In genomic region chr11:95211031-95211425, GRCm38 (mm10) we compare ENCODE assay signal across 10 mouse cellular contexts. TPM values are rescaled to one million over a fixed set of nuclear protein-coding genes. Genes with fewer than 3 reads are reported as not detected.
DNase-seq lines count a peak whose midpoint lies in the region; ATAC-seq and TF ChIP-seq lines count a peak whose summit lies in the region.
"Had no signal": no experiment of that assay in that cellular context is flagged by ENCODE, and none has a peak within 500 bp of the region (broad histone marks: within the 10 kb centered on the region; RNA-seq: fewer than 3 reads in every experiment).

No protein-coding gene starts in this region.

- H3K4me3 ChIP-seq in lung, embryonic 15.5 days = no peak overlapping the region
- peak overlapping the region; percentile 29 for H3K4me3 ChIP-seq in forebrain, embryonic 13.5 days
- no peak overlapping the region; the same call in 1 of the 2 replicates for H3K4me3 ChIP-seq in limb, embryonic 11.5 days (ENCODE audit: low read depth, low read length)
- H3K4me3 ChIP-seq in small intestine, adult 2 months (ENCODE audit: low read depth, low read length) = 0 out of 2 replicates have a peak overlapping the region, but pooled peaks have one; percentile 3
- H3K4me3 ChIP-seq in thymus, adult 2 months (ENCODE audit: control insufficient read depth, insufficient read depth, low read length) = no peak overlapping the region

- no peak for TF ChIP-seq CTCF in small intestine, adult 2 months (IDR thresholded peaks at IDR 0.05; ENCODE audit: extremely low read depth, insufficient read length, insufficient replicate concordance, low read depth, low read length)
- TF ChIP-seq CTCF in thymus, adult 2 months (IDR thresholded peaks at IDR 0.05; ENCODE audit: borderline replicate concordance, control insufficient read depth, extremely low read depth, insufficient read depth, low read length, poor library complexity) = no peak

- no peaks in the 10 kb centered on the region for H3K36me3 ChIP-seq in lung, embryonic 15.5 days
- no peaks in the 10 kb centered on the region for H3K36me3 ChIP-seq in forebrain, embryonic 13.5 days (ENCODE audit: poor library complexity, severe bottlenecking)
- H3K36me3 ChIP-seq in limb, embryonic 11.5 days (ENCODE audit: control insufficient read depth, insufficient read depth, low read length) = no peaks in the 10 kb centered on the region
- H3K36me3 ChIP-seq in small intestine, adult 2 months (ENCODE audit: control insufficient read depth, insufficient read depth, low read length) = no peaks in the 10 kb centered on the region
- no peaks in the 10 kb centered on the region for H3K36me3 ChIP-seq in thymus, adult 2 months (ENCODE audit: control insufficient read depth, insufficient read depth, low read length)

- DNase-seq in lung, postnatal 10 days = no peak
- no peak for DNase-seq in limb, embryonic 11.5 days (ENCODE audit: low spot score)
- DNase-seq in frontal cortex, postnatal 10 days (ENCODE audit: low spot score in 2 of 2) = no peak
- DNase-seq in thymus, adult 2 months = no peak

- TF ChIP-seq POLR2A in small intestine, adult 2 months (IDR thresholded peaks at IDR 0.05; ENCODE audit: low read depth, low read length) = no peak
- no peak for TF ChIP-seq POLR2A in thymus, adult 2 months (IDR thresholded peaks at IDR 0.05; ENCODE audit: control insufficient read depth, extremely low read depth, insufficient read depth, low read length, poor library complexity)

- peak overlapping the region; percentile 16; the same call in 1 of the 2 replicates for H3K9ac ChIP-seq in lung, embryonic 15.5 days
- no peak overlapping the region for H3K9ac ChIP-seq in forebrain, embryonic 13.5 days
- H3K9ac ChIP-seq in limb, embryonic 11.5 days (ENCODE audit: low read length) = no peak overlapping the region

- peak overlapping the region; percentile 73 for H3K4me2 ChIP-seq in lung, embryonic 15.5 days
- H3K4me2 ChIP-seq in forebrain, embryonic 13.5 days = peak overlapping the region; percentile 61
- peak overlapping the region; percentile 42 for H3K4me2 ChIP-seq in limb, embryonic 11.5 days (ENCODE audit: low read depth, severe bottlenecking)

- H3K27ac ChIP-seq in lung, embryonic 15.5 days = peak overlapping the region; percentile 77
- no peak overlapping the region for H3K27ac ChIP-seq in forebrain, embryonic 13.5 days
- no peak overlapping the region for H3K27ac ChIP-seq in limb, embryonic 11.5 days (replicated peaks; ENCODE audit: low read depth, low read length)
- no peak overlapping the region for H3K27ac ChIP-seq in small intestine, adult 2 months (ENCODE audit: insufficient read depth, low read depth, low read length)
- no peak overlapping the region for H3K27ac ChIP-seq in thymus, adult 2 months (ENCODE audit: control insufficient read depth, insufficient read depth, low read length)

- H3K27me3 ChIP-seq in lung, embryonic 15.5 days = no peaks in the 10 kb centered on the region
- peaks cover 10% of the 10 kb centered on the region; the same call in 1 of the 2 replicates for H3K27me3 ChIP-seq in forebrain, embryonic 13.5 days
- peaks cover 20% of the 10 kb centered on the region; the same call in 1 of the 2 replicates for H3K27me3 ChIP-seq in limb, embryonic 11.5 days (ENCODE audit: control insufficient read depth, insufficient read depth, low read length)
- no peaks in the 10 kb centered on the region for H3K27me3 ChIP-seq in small intestine, adult 2 months (ENCODE audit: control insufficient read depth, insufficient read depth, low read length)
- no peaks in the 10 kb centered on the region for H3K27me3 ChIP-seq in thymus, adult 2 months (ENCODE audit: control insufficient read depth, insufficient read depth, low read length)
- H3K27me3 ChIP-seq: Patski had no signal

- H3K9me3 ChIP-seq in lung, embryonic 15.5 days = no peaks in the 10 kb centered on the region
- no peaks in the 10 kb centered on the region for H3K9me3 ChIP-seq in forebrain, embryonic 13.5 days (replicated peaks)
- no peaks in the 10 kb centered on the region for H3K9me3 ChIP-seq in limb, embryonic 11.5 days (ENCODE audit: control insufficient read depth, low read length)

- 18% methylated on average over 4 of the region's 5 CpGs for WGBS in lung, embryonic 15.5 days
- WGBS in forebrain, embryonic 13.5 days = 20% methylated on average over 5 of the region's 5 CpGs
- WGBS in limb, embryonic 11.5 days = 7% methylated on average over 5 of the region's 5 CpGs
- WGBS in small intestine, adult 2 months = 36% methylated on average over 5 of the region's 5 CpGs
- 70% methylated on average over 5 of the region's 5 CpGs for WGBS in thymus, adult 2 months

- peak; percentile 10; the same call in 1 of the 2 replicates for ATAC-seq in lung, embryonic 15.5 days (ENCODE audit: borderline replicate concordance, extremely low read depth, low FRiP score, low TSS enrichment)
- no peak for ATAC-seq in forebrain, embryonic 13.5 days
- 0 out of 2 replicates have a peak, but pooled peaks have one; percentile 9 for ATAC-seq in limb, embryonic 11.5 days (ENCODE audit: insufficient number of reproducible peaks, low FRiP score, low TSS enrichment, low read depth)
- ATAC-seq in monocyte, adult 5-6 weeks (replicated peaks; ENCODE audit: insufficient number of reproducible peaks, low FRiP score, low TSS enrichment, poor library complexity, severe bottlenecking) = no peak

- peaks cover 34% of the 10 kb centered on the region for H3K4me1 ChIP-seq in lung, embryonic 15.5 days
- peaks cover 24% of the 10 kb centered on the region for H3K4me1 ChIP-seq in forebrain, embryonic 13.5 days
- H3K4me1 ChIP-seq in limb, embryonic 11.5 days (ENCODE audit: control insufficient read depth, insufficient read depth, low read length) = peaks cover 29% of the 10 kb centered on the region
- H3K4me1 ChIP-seq in small intestine, adult 2 months (ENCODE audit: control insufficient read depth, insufficient read depth, insufficient read length, low read length) = peaks cover 6% of the 10 kb centered on the region
- H3K4me1 ChIP-seq in thymus, adult 2 months (replicated peaks; ENCODE audit: control insufficient read depth, insufficient read depth, low read length) = peaks cover 9% of the 10 kb centered on the region

RNA-seq across cellular contexts. Expression of gene Tac4, which starts 50.3 kb away (rescaled TPM):
- polyA plus RNA-seq in lung, embryonic 15.5 days (2015; fragmentation: Nextera tagmentation; extraction: Ambion mirVana) = 0.16 TPM in 1 of 2 replicates, not detected in the other
- polyA plus RNA-seq in forebrain, embryonic 13.5 days (2015; fragmentation: Nextera tagmentation; extraction: Ambion mirVana) = not detected in 2 replicates
- polyA plus RNA-seq in limb, embryonic 11.5 days (2014; fragmentation: Nextera tagmentation; extraction: Ambion mirVana) = 0.20 TPM in 1 of 2 replicates, not detected in the other
- polyA plus RNA-seq in small intestine, adult 2 months (2012; rRNA removed) = 0.24 TPM in 1 of 2 replicates, not detected in the other
- 0.87 TPM in 1 of 3 replicates, not detected in the others for total RNA-seq in monocyte, adult 5-6 weeks (2017)
- polyA plus RNA-seq in thymus, adult 2 months (2012; rRNA removed) = 0.40 and 0.50 TPM in 2 replicates
- total RNA-seq: megakaryocyte-erythroid progenitor cell, adult 5-6 weeks had no signal
- polyA plus RNA-seq: Patski had no signal

Comparison
In these comparisons a context has a peak if more than half of its experiments do, and no peak if none do; other contexts are left out.
1. ATAC-seq: peak in lung, embryonic 15.5 days (single experiment) and limb, embryonic 11.5 days (single experiment); none in forebrain, embryonic 13.5 days (single experiment) and monocyte, adult 5-6 weeks (single experiment).
2. H3K4me3 ChIP-seq: peak in forebrain, embryonic 13.5 days (single experiment) and small intestine, adult 2 months (single experiment); none in lung, embryonic 15.5 days (single experiment), limb, embryonic 11.5 days (single experiment) and thymus, adult 2 months (single experiment).
3. Peak in every context shown above with its lines, with median percentiles within 50 percentile points of each other: H3K4me2 ChIP-seq.